Mouse (Mus musculus) layer of hippocampus, adult 2 months (tissue): ENCODE data around the gene Gm20605. TPM values are rescaled to one million over a fixed set of nuclear protein-coding genes. Genes with fewer than 3 reads are reported as not detected.

Source experiments
- DNase-seq, 2 experiments: peaks; one replicate each; pipeline ENCODE4 v3.0.0; 2022; ENCODE audit warnings: low spot score in 2 of 2
- H3K27ac ChIP-seq: fragments of 200-600 bp; 2 replicates; pipeline ENCODE4 v1.8.1; 2022
- H3K4me3 ChIP-seq: fragments of 200-600 bp; 2 replicates; pipeline ENCODE4 v1.8.1; 2022; ENCODE audit warnings: mild to moderate bottlenecking
- CTCF ChIP-seq: fragments of 200-600 bp; conservative IDR thresholded peaks from 2 replicates; pipeline ENCODE4 v1.8.1; 2022; ENCODE audit warnings: antibody characterized with exemption, mild to moderate bottlenecking, moderate library complexity
- total RNA-seq, 2 experiments: library from RNA; stranded (reverse); gene quantifications; 2 replicates each; pipeline ENCODE4 v1.2.3; 2021

Gm20605 gene
- total RNA-seq, 2 experiments from 2014 or later = 15.5 to 19.7 TPM

GRCm38 (mm10) chr5:137645652-137646091, 16.7 kb downstream of the Gm20605 start, which contains the start of gene Irs3:
Irs3 (minus strand) TSS chr5:137645714.
- no peak within 1 kb of the TSS for H3K27ac ChIP-seq
- no peak for TF ChIP-seq CTCF

GRCm38 (mm10) chr5:137647827-137648601, 19.0 kb downstream of the Gm20605 start:
- no peak for TF ChIP-seq CTCF
- Histone ChIP-seq H3K27ac (no peak overlapping the region), H3K4me3 (no peak overlapping the region)
- DNase-seq = no peak

More at GRCm38 (mm10) chr5:137645652-137646091, 16.7 kb downstream of the Gm20605 start, which contains the start of gene Irs3:
- peak within 1 kb of the TSS; percentile 16; the same call in 1 of the 2 replicates for H3K4me3 ChIP-seq
- DNase-seq = no peak

- Histone ChIP-seq H3K27ac (no peak overlapping the region), H3K4me3 (no peak overlapping the region)
- no peak for TF ChIP-seq CTCF
- DNase-seq = no peak
Observed at GRCm38 (mm10) chr5:137649251-137649650, 20.3 kb downstream of the Gm20605 start.

GRCm38 (mm10) chr5:137649669-137650571, 20.9 kb downstream of the Gm20605 start:
- TF ChIP-seq CTCF = no peak
- Histone ChIP-seq H3K4me3 (no peak overlapping the region), H3K27ac (no peak overlapping the region)
- no peak for DNase-seq

- peak; percentile 55 to 76 for DNase-seq
- no peak overlapping the region for H3K4me3 ChIP-seq
- TF ChIP-seq CTCF = peak; percentile 90
- no peak overlapping the region; the same call in 1 of the 2 replicates for H3K27ac ChIP-seq
Observed at GRCm38 (mm10) chr5:137652474-137652873, 23.5 kb downstream of the Gm20605 start.

GRCm38 (mm10) chr5:137653366-137653765, 24.4 kb downstream of the Gm20605 start:
- Histone ChIP-seq H3K27ac (no peak overlapping the region), H3K4me3 (no peak overlapping the region)
- no peak for TF ChIP-seq CTCF
- no peak for DNase-seq

- no peak for DNase-seq
Observed at GRCm38 (mm10) chr5:137654746-137655145, 25.8 kb downstream of the Gm20605 start.

GRCm38 (mm10) chr5:137656977-137657376, 28.0 kb downstream of the Gm20605 start:
- DNase-seq = peak; percentile 83 to 84
- peak overlapping the region; percentile 71; the same call in 1 of the 2 replicates for H3K27ac ChIP-seq
- TF ChIP-seq CTCF = peak; percentile 91
- no peak overlapping the region for H3K4me3 ChIP-seq

More at GRCm38 (mm10) chr5:137654746-137655145, 25.8 kb downstream of the Gm20605 start:
- peak; percentile 60 for TF ChIP-seq CTCF
- H3K4me3 ChIP-seq = no peak overlapping the region
- no peak overlapping the region for H3K27ac ChIP-seq

GRCm38 (mm10) chr5:137660064-137660688, 31.2 kb downstream of the Gm20605 start:
- TF ChIP-seq CTCF = no peak
- H3K27ac ChIP-seq = peak overlapping the region; percentile 23; the same call in 1 of the 2 replicates
- no peak overlapping the region for H3K4me3 ChIP-seq
- no peak for DNase-seq

- H3K4me3 ChIP-seq = no peak overlapping the region
- no peak for DNase-seq
- H3K27ac ChIP-seq = no peak overlapping the region
- no peak for TF ChIP-seq CTCF
Observed at GRCm38 (mm10) chr5:137663057-137663456, 34.1 kb downstream of the Gm20605 start.

- no peak for DNase-seq
- Histone ChIP-seq H3K4me3 (no peak overlapping the region), H3K27ac (no peak overlapping the region)
- no peak for TF ChIP-seq CTCF
Observed at GRCm38 (mm10) chr5:137668971-137669370, 40.0 kb downstream of the Gm20605 start.

GRCm38 (mm10) chr5:137670240-137670639, 41.3 kb downstream of the Gm20605 start:
- TF ChIP-seq CTCF = peak; percentile 61
- H3K27ac ChIP-seq = no peak overlapping the region
- no peak for DNase-seq
- H3K4me3 ChIP-seq = no peak overlapping the region
